Mouse (Mus musculus) right cerebral cortex, adult 18-20 months (tissue): ENCODE measurements around the gene Rap1gap2.

Experiments
- DNase-seq: peaks from one replicate; pipeline ENCODE4 v3.0.0; 2022; ENCODE audit warnings: mixed read lengths

Rap1gap2 gene

DNA sequence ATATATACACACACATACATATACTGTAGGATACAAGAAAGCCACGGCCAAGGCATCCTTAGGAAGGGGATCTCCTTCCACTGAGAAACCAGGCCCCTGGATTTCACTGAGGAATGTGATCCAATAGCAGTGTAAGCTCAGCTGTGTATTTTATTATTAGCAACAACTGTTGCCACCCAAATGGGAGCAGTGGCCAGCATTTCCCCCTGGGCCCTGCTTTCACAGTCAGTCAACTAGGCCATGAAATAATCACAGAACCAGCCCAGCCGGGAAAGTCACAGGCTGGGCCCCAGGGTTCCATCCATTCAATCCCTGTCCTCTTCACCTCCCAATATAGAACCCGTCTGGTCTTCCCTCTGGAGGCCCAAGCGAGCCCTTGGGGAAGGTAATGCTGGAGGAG, 162.2 kb downstream of the Rap1gap2 start:
- no peak for DNase-seq

DNA sequence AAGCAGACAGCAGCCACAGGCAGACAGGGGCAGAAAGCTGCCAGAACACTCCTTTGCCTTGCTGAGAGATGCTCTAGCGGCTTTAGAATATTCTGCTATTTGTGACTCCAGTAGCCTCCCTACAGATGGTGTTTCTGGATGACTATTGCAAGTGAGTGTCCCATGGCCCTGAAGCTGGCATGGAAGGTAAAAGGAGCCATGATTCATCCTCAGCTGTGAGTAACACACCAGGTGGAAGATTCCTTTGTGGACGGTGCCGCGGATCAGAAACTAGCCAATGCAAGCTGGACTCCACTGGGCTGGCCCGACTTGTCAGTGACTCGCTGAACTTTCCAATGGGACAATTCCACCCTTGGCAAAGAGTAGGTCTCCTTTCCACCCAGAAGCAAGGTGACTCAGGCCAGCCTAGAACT, 162.7 kb downstream of the Rap1gap2 start:
- peak; percentile 60 for DNase-seq

DNA sequence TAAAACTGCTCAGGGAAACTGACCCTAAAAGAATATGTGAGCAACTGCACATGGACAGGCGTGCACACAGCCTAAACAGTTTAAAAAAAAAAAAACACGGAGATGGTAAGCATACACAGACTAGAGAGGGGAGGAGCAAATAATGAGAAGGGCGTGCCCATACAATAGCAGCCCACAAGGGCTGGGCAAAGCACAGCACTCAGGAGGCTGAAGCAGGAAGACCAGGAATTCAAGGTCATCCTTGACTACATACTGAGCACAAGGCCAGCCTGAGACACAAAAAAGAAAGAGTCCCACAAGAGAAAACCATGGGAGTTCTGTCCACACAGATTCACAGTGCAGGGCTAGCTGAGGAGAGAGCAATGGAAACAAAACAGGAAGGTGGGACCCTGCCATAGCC, 165.1 kb downstream of the Rap1gap2 start:
- DNase-seq: no peak

DNA sequence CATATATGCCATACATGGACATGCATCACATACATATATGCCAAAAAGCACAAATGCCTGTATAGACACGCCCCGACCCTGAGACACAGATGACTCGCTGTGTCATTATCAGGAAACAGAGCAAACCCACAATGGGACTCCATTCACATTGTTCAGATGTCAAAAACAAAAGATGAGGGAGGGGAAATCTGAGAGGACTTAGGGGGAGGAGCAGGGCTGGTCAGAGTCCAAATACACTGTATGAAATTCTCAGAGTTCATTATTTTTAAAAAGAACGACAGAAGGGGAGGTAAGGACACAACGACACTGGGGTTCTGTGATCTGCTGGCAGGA, 166.8 kb downstream of the Rap1gap2 start:
- DNase-seq: no peak

DNA sequence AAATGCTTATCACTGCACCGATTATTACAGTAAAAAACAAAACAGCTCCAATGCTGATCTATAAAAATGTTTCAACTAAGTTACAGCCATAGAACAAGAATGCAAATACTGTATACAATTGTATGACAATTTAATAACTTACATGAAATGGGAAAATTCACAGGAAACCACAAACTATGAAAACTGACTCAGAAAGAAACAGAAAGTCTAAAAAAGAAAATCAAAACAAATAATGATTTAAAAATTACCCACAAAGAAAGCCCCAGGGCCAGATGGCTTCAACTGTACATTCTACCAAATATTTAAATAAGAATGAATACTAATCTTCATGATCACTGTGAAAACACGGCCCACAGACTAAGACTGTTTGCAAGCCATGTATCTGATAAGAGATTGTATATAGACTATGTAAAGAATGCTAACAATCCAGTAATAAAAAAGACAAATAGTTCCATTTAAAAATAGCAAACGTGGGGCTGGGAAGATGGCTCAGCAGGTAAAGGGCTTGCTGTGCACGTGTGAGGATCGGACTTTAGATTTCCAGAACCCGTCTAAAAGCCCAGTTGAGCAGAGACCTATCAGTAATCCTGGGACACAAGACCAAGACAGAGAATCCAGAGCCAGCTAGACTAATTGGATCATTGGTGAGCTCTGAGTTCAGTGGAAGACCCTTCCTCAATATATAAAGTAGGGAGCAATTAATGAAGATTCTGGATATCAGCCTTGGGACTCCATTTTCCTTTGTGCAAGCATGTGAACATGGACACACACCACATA, 167.4 kb downstream of the Rap1gap2 start:
- no peak for DNase-seq

DNA sequence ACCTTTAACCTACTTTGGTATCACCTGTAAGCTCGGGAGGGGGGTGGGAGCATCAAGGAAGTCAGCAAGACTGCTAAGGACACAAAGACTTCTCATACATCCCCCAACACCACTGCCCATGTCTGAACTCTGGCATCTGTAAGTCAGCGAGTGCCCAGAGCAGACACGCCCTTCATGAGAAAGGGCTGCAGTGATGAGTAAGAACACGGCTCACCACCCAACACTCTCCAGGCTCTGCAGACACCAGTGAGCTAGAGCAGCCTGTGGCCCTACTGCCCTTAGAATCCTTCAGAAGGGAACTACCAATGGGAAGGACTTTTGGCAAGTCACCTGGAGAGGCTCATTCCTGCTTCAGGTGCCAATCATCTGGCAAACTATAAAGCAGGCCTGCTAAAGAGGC, 168.3 kb downstream of the Rap1gap2 start:
- DNase-seq: no peak

DNA sequence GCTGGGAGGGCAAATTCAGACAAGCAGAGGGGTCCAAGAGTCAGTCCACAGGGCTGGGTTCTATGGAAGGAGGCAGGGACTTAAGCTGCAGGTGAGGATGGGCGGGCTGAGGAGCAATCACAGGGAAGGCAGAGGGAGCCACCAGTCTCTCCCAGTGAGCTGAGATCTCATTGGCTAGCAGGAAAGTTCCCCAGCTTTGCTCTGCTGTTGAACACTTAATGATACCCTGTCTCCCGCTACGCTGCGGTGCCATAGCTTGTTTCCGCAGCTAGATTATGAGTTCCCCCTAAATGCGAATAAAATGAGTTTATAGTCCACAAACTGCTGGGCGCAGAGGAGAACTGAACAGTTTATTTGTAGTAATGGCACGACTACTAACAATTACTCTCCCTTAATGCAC, 170.6 kb downstream of the Rap1gap2 start:
- no peak for DNase-seq

DNA sequence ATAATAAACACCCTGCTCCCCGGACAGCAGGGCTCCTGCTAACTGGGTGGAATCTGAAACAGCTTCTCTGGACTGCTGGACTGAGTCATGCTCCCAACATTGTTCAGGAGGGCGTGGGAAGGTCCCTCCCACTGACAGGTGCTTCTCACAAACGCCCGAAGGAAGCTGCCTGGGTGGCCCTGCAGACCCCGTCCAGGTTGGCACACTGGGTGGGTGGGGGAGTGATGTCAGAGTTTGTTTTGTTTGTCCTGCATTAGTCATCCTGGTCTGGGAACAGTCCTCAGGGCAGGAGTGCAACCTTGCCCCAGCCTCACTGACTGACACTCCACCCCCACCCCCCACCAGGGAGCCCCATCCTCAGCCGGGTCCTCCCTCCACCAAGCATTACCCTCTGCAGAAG, 171.5 kb downstream of the Rap1gap2 start:
- peak; percentile 37 for DNase-seq

DNA sequence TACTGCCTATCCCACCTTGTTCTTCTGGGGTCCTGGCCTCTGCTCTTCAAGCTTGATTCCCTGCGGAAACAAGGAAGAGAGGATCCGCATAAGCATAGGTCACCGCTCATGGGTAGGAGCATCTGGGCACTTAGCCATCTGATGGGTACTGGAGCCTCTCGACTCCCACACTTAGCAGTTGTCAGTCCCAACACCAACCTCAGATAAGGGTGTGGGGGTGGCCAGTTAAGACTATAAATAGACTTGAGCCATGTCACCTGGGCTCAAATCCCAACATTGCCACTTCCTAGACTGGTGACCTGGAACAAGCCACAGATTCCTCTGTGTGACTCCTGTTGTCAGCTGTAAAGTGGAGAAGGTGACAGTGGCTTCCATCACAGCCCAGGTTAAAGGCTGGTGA, 172.5 kb downstream of the Rap1gap2 start:
- DNase-seq: no peak

DNA sequence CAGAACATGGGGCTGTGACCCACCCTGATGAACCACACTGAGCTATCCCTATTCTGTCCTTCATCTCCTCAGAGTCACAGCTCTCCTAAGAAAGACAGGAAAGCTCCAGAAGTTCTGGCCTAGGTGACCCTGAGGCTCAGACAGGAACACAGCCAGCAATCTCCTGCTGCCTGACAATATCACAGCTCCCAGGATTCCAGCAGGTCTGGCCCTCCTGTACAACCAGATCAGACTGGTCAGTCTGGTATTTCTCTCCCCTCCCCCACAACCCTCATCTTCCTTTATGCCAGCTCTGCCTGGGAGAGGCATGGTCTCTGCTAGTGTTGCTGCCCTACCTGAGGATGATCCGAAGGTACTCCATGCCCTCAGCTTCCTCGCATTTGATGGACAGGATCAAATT, 175.3 kb downstream of the Rap1gap2 start:
- no peak for DNase-seq

DNA sequence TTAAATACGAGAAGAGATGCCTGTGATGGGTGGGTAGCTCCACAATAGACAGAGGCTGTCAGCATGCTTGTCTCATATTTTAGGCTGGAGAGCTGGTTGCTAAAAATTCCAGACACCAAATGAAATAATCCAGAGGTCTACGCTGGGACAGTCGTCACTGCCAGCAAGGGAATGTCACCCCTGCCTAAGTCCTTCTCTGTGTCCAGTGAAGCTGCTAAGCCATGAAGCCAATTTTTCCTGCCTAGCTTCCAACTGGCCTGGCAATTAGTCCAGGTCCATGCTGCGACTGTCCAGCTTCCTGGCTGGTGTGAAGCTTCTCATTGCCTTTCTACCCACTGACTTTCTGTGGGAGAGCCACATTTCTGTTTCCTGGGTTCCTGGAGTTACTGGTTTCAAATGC, 177.7 kb downstream of the Rap1gap2 start:
- DNase-seq: no peak

DNA sequence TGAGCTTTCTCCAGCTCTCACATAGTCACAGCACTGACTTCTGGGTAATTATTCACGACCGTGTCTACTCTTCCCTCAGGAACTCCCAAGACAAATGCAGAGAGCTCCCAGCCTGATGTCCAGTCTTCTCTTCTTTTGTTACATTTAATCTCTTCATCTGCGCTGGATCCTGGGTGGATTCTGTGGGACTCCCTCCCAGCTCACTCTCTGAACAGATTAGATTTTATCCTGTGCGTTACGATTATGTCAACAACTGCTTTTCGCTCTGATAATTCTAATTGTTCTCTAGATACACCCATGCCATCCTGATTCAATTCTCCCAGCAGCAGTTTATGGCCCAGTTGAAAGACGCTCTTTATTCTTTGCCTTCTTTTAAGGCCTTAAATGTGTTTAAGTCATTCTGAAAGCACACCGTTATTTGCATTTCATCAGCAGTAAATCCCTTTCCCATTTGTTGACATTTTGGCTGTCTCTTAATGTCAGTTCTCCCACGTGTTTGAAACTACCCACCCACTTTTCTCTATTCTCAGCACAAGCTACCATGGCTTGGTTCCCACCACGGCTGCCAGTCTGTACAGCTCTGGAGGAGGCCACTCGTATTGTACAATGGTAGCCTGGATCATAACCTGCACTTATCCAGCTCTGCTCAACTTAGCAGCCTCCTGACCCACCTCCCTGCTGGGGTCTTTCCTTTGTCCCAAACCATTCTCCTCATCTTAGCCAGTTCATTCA, 180.8 kb downstream of the Rap1gap2 start:
- no peak for DNase-seq

DNA sequence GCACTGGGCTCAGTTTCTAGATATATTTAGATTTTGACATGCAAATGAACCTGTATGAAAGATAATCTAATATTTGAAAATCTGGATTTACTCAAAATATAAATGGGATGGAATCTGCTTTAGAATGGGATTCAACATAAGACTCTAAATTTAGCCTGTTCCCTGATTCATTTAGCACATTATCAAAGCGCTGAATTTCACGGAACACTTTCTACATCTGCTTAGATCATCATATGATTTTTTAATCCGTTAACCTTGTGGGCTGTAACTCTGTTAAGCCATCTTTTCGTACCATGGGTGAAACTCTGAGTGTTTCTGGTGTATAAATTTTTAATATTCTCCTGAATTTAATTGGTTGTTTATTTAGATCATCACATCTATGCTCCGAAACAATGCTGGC, 184.4 kb downstream of the Rap1gap2 start:
- DNase-seq: no peak

DNA sequence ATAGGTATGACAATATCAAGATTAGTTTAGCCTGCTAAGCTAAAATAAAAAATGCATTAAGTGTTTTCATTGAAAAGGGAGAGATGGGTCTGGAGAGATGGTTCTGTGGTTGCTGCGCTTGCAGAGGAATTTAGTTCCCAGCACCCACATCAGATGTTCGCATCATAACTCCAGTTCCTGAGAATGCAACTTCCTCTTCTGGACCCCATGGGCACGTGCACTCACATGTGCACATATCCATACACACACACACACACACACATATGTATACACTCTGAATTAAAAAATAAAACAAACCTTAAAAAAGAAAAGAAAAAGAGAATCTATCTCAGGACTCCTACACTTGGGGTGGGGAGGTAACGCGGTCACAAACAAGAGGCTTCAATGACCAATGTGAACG, 188.7 kb downstream of the Rap1gap2 start:
- no peak for DNase-seq

DNA sequence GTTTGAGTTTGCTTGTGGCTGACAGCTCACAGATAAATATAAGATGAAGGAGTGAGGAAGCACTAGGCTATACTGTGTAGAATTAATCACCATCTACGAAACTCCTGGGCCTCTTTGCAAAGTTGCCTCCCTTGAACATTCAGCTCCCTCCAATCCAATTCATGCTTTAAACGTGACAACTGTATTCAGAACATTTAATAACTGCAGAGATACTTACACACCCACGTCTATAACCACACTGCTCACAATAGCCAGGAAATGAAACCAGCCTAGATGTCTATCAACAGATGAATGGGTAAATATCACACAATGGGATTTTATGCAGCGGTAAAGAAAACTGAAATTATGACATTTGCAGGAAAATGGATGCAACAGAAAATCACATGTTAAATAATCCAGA, 189.6 kb downstream of the Rap1gap2 start:
- DNase-seq: no peak

DNA sequence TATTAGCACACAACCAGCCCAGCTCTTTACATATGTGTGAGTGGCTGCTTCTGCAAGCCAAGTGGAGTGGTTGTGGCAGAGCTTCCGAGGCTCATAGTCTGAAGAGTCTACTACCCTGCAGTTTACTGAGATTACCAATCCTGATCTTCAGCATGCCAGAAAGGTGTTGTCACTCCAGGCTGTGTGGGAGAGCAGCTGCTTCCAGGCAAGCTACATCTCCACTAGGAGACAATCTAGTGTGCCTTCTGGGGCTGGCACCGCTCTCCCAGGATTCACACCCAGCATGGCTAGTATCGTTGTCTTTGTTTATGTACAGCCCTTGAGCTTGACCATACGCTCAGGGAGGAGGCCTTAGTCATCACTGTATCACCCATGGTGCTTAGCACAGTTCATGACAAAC, 191.1 kb downstream of the Rap1gap2 start:
- DNase-seq: no peak

DNA sequence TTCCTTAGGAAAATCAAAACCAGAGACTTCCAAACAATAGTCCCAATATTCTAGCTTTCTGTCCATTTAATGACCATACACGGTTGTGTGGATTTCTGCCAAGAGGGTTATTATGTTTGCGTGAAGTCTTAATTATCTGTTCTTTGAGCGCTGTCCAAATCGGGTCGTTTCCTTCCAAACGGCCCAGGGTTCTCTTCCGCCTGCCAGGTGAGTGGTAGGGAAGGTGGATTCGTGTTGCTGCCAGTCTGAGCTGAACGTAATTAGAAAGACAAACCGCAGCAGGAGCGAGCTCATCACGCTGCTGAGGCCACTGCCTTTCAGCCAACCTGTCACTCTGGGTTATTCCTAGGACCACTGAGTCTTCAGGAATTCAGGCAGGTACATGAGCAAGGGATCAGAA, 195.0 kb downstream of the Rap1gap2 start:
- DNase-seq: no peak

DNA sequence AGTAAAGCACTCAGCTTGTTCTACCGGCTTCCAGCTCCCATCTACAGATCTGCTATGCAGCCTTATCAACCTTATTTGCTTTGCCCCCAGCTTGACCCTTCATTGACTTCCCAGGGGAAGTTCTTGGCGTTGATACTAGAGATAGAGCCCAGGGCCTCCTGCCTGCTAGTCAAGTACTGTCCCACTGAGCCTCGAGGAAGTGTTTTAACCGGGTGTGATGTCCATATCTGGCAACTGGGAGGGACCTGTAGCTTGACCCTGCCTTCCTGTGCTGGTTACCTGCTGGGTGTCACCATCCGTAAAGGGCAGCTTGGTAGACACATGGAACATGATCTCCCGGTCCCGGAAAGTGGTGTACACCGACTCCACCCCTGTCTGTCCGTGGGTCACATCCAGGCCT, 196.6 kb downstream of the Rap1gap2 start:
- DNase-seq: no peak

DNA sequence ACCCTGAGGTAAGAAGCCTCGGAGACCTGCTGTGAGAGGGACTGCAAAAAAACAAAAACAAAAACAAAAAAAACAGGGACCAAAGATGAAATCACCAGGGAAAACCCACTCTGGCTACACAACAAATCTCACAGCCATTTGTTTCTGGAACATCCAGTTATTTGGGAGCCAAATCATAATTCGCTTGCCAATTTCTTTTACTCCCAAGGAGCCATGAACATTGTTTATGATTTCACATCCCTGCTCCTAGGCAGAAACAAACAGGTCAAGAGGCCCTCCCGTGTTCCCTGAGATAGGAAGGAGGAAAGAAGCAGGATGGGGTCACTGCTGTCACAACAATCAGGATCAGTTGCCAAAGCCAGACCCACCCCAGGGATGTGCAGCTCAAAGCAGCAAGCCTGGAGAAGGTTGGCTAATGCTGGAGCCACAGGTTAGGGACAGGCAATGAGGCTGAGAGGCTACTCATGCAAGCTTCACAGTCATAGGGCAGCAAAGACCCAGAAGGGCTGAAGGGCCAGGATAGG, 197.2 kb downstream of the Rap1gap2 start:
- no peak for DNase-seq

DNA sequence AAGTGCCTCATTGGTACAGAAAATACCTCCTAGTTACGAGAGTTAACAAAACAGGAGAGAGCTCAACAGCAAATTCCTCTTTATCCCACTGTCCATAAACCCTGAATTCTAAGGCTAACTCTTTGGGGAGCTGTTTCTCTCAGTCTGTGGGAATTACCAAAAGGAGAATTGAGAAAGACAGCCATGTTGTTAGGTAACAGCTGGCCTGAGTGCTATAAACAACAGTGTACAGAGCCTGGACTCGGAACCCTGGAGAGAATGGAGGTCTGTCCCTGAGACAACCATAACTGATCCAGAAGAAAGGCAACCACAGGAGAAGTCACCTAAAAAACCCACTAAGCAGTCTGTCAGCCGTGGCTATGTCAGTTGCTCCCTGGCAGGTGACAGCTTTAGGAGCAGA, 198.3 kb downstream of the Rap1gap2 start:
- DNase-seq: no peak

DNA sequence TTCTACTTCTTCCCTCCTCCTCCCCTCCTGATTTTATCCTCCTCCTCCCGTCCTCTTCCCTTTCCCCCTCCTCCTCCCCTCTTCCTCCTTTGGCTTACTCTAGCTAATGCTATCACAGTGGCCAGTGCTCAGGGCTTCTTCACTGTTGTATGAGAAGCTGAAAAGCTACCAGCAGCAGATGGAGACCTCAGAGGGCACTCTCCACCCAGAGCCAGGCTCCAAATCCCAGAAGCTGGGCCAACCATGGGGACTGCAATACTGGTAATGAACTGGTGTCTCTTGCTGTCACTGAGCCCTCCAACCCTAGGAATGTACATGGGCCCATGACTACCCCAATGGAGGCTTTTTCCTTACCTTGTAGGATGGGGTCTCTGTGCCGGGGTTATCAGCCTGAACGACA, 198.8 kb downstream of the Rap1gap2 start:
- DNase-seq: no peak

DNA sequence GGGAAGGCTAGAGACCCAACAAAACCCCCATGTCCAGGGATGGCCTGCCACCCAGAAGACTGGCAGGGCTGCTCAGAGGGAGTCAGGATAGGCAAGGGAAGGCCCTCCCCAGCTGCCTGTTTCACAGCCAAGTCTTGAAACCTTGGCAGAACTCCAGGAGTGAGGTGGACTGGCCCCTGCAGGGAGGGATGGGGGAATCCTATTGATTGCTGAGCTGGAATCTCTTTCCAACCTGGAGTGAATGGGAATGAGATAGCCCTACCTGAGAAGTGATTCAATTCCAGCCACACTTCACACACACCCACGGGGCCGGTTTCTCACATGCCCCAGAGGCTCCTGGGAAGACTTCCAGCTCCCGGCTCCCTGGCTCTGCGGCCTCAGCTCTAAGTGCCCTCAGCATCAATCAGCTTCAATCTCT, 200.9 kb downstream of the Rap1gap2 start:
- peak; percentile 45 for DNase-seq

DNA sequence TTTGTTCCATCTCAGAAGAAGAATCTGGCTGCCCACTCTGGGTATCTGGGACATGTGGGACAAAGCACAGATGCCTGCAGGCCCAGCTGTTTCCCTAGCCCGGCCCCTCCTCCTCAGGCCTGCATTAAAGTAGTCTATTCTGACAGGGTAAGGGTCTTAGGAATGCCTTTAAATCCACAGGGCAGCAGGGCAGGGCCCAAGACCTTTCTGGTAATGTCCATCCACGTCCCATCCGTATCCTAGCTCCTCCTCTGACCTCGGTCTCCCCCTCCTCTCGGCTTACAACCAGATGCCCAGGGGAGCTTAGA, 201.3 kb downstream of the Rap1gap2 start:
- peak; percentile 24 for DNase-seq

DNA sequence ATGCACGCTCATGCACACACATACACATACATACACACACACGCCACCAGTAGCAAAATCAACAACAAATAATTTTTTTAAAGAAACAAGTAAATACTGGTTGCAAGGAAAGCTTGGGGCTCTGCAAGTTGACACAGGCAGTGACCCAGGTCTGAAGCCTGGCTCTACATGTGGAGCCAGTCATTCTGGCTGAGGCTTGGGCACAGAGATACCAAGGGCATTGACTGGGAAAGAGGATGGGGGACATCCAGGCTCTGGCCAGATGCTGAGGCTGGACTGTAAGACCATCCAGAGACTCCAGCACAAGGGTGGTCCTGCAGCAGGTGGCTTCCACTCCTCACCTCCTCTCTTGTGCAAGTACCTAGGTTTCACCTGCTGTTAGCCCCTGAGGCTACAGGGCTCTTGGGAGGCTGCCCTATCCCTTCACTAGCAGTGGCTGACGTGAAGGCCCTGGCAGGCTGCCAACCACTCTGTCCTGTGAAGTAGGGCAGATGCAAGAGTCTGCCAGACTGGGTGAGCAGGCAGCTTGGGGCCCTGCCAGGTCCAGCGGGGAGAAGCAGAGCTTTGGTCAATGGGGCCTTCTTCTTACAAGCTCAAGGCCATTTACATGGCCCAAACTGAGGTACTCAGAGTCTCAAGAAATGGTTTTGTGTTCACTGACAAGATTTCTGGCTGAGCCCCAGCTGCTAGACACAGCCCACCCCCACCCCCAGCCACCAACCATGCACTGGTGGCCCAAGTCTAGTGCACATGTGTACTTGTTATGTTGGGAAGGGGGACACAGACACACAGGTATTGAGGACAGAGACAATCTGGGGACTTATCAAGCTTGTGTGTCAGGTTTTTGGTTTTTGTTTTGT, 201.9 kb downstream of the Rap1gap2 start:
- peak; percentile 91 for DNase-seq
